Mouse (Mus musculus) heart, adult 2 months (tissue): ENCODE data around the gene Polr2f. TPM values are rescaled to one million over a fixed set of nuclear protein-coding genes. Genes with fewer than 3 reads are reported as not detected.

Source experiments
- DNase-seq, 2 experiments: peaks; one replicate each; pipeline ENCODE4 v3.0.0; 2021
- H3K27ac ChIP-seq: fragments of 200-600 bp; 2 replicates; pipeline ENCODE4 v1.8.1; 2022
- H3K27me3 ChIP-seq: fragments of 200-500 bp; 2 replicates; pipeline ENCODE4 v1.6.1; 2012; ENCODE audit warnings: mild to moderate bottlenecking, low read length, inconsistent platforms, mixed read lengths; ENCODE audit not compliant: control insufficient read depth, insufficient read depth
- H3K36me3 ChIP-seq: fragments of 200-500 bp; 2 replicates; pipeline ENCODE4 v1.6.1; 2012; ENCODE audit warnings: low read length, inconsistent platforms; ENCODE audit not compliant: control insufficient read depth, insufficient read depth
- H3K4me1 ChIP-seq: fragments of 200-500 bp; 2 replicates; pipeline ENCODE4 v1.6.1; 2011; ENCODE audit warnings: low read length; ENCODE audit not compliant: control insufficient read depth, insufficient read depth
- H3K4me3 ChIP-seq: fragments of 200-600 bp; 2 replicates; pipeline ENCODE4 v1.8.1; 2022
- H3K79me2 ChIP-seq: fragments of 200-500 bp; replicated peaks from 2 replicates; pipeline ENCODE4 v1.6.1; 2012; ENCODE audit warnings: mild to moderate bottlenecking, inconsistent platforms, low read length, moderate library complexity, mixed read lengths; ENCODE audit not compliant: control insufficient read depth, insufficient read depth
- H3K9ac ChIP-seq: fragments of 200-500 bp; 2 replicates; pipeline ENCODE4 v1.6.1; 2012; ENCODE audit warnings: low read depth, mild to moderate bottlenecking, control low read depth, inconsistent platforms, low read length, mixed read lengths
- CTCF ChIP-seq: fragments of 200-600 bp; IDR thresholded peaks from 2 replicates; pipeline ENCODE4 v1.8.1; 2022; ENCODE audit warnings: antibody characterized with exemption, mild to moderate bottlenecking, moderate library complexity
- EP300 ChIP-seq: fragments of 200-500 bp; IDR thresholded peaks from 2 replicates; pipeline ENCODE4 v1.6.1; 2011; ENCODE audit warnings: low read depth, low read length, control low read depth; ENCODE audit not compliant: insufficient read depth
- POLR2A ChIP-seq: fragments of 200-500 bp; IDR thresholded peaks from 2 replicates; pipeline ENCODE4 v1.6.1; 2011; ENCODE audit warnings: mild to moderate bottlenecking, low read depth, low read length, control low read depth; ENCODE audit not compliant: insufficient read depth
- WGBS: fragments of 180-500 bp; shearing (Covaris S2); methylation state at CpG from one replicate; pipeline ENCODE4 v1.1.7; 2018; 5-methylcytosine and 5-hydroxymethylcytosine counted together
- intact Hi-C: fragments of 180-260 bp; cut with DNase I; formaldehyde crosslinking; loops from one replicate; pipeline ENCODE4 v1.15.1; 2025
- polyA plus RNA-seq: library from polyadenylated mRNA; depleted of rRNA; stranded (reverse); fragments of >200 nt; gene quantifications from 2 replicates; pipeline ENCODE4 v1.2.3, GENCODE M21; 2012
- total RNA-seq, 2 experiments: library from RNA; stranded (reverse); gene quantifications; 2 replicates each; pipeline ENCODE4 v1.2.3; 2021

Polr2f gene
- total and polyA plus RNA-seq, 3 experiments = 50.9 to 145 (median 126) TPM

DNA sequence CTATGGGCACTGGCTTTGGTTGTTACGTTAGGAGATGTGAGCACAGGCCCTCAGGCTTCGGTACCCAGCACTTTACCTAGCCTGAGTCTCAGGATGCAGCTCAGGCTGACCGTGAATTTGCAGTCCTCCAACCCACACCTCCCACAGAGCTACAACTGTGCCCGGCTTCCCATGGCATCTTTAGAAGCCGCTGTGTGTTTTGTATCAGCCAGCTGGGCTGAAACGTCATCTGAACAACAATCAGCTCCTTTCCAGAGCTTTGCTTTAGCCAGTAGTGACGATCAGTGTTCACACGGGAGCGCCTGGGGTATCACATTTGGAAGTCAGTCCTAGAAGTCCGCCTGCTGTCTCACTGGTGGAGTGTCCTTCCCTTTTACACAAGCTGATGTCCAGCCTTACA, 37.5 kb upstream of the Polr2f start:
- no peaks in the 10 kb centered on the region for H3K27me3 ChIP-seq
- H3K4me1 ChIP-seq = peaks cover 18% of the 10 kb centered on the region
- H3K4me3 ChIP-seq = no peak overlapping the region
- no peak overlapping the region for H3K9ac ChIP-seq
- H3K79me2 ChIP-seq = no peaks in the 10 kb centered on the region
- intact Hi-C loops = no loop called here
- TF ChIP-seq EP300 (no peak), CTCF (no peak), POLR2A (no peak)
- no peak overlapping the region for H3K27ac ChIP-seq
- H3K36me3 ChIP-seq = no peaks in the 10 kb centered on the region
- 79% methylated on average over 10 of the region's 10 CpGs for WGBS
- no peak for DNase-seq

DNA sequence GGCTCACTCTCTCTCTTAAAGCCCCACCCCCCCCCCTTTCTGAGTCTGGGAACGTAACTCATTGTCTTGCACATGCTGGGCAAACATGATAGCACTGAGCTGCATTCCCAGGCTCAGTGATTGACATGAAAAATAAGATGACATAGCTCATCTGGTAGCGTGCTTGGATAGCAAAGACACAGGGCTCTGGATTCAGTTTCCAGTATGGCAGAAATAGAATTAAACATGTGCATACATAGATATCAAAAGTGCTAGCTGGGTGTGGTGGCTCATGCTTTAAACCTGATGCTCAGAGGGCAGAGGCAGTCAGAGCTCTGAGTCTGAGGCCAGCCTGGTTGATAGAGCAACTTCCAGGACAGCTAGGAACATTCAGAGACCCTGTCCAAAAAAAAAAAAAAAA, 35.0 kb upstream of the Polr2f start:
- Histone ChIP-seq H3K79me2 (peaks cover 5% of the 10 kb centered on the region; the same call in 1 of the 2 replicates), H3K4me3 (no peak overlapping the region), H3K27ac (no peak overlapping the region), H3K36me3 (no peaks in the 10 kb centered on the region), H3K27me3 (no peaks in the 10 kb centered on the region), H3K9ac (no peak overlapping the region), H3K4me1 (peaks cover 4% of the 10 kb centered on the region)
- DNase-seq = no peak
- WGBS = 73% methylated on average over 2 of the region's 2 CpGs
- TF ChIP-seq EP300 (no peak), POLR2A (no peak), CTCF (no peak)
- intact Hi-C loops = no loop called here

DNA sequence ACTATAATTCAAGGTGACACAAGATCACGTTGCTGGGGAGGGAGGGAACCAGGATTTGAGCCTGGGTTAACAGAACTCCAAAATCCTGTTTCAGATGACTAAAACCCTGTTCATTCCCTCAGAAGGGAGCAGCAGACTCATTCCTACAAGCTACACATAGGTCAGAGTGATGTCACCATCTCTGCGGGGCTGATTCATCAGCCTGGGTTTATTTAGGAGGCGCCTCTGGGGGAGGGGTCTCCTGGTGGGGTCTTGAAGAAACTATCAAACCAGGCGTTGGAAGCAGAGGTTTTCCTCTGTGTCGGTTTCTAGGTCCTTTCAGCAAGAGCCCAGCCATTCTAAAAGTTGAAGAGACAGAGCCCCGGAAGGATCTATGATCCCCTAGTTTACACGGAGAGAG, 32.8 kb upstream of the Polr2f start:
- no peaks in the 10 kb centered on the region for H3K36me3 ChIP-seq
- 43% methylated on average over 7 of the region's 7 CpGs for WGBS
- TF ChIP-seq POLR2A (no peak), EP300 (no peak), CTCF (no peak)
- no peak for DNase-seq
- intact Hi-C loops = loop anchor here (1.0 kb wide), 1 partner anchor 33 kb away; the partner anchor contains the start of gene Eif3l
- no peaks in the 10 kb centered on the region for H3K27me3 ChIP-seq
- H3K27ac ChIP-seq = peak overlapping the region; percentile 97
- H3K79me2 ChIP-seq = peaks cover 7% of the 10 kb centered on the region
- peak overlapping the region; percentile 94; the same call in 1 of the 2 replicates for H3K4me3 ChIP-seq
- peaks cover 8% of the 10 kb centered on the region for H3K4me1 ChIP-seq
- H3K9ac ChIP-seq = peak overlapping the region; percentile 100; the same call in 1 of the 2 replicates

DNA sequence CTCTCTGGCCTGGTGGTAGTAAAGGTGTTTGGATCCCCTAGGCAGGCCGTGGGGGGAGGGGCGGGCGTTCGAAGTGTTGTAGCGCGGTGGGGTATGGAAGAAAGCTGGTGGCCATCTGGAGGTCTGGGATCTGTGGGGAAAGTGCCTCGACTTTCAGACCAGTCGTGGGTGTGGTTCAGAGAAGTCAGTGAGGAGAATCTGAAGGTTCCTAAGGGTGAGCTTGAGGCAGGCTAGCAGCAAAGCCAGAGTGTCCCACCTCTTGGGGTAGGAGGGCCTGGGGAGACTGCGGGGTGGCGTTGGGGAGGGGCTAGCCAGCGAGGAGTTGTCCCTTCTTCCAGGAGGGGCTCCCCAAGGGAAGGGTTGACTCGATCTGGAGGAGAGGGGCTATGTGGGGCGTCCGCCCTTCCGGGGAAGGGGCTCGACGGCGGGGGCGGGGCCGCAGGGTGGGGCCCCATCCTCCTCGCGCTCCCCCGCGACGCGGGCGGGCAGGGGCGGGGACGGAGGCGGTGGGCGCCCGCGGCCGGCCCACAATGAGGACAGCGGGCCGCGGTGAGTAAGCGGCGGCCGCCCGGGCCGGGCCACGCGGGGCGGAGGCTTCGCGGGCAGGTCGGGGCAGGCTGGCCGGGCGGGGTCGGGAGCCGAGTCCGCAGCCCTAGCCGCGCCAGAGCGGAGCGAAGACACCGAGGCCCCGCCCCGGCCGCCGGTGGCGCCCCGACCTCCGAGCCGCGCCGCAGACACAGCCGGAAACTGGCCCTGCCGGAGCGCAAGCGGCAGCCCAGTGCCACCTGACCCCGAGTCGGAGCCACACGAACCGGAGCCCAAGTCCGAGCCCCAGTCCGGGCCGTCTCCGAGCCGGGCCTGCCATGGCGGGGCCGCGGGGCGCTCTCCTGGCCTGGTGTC, 32.1 kb upstream of the Polr2f start, which contains the start of gene Micall1:
Gene Micall1 (plus strand): TSS at position 478 of the 900 bp plus-strand sequence.
- intact Hi-C loops = loop anchor here (1.0 kb wide), 2 partner anchors 11 to 33 kb away; partner anchors contain the start of gene Eif3l
- peaks cover 8% of the 10 kb centered on the region for H3K4me1 ChIP-seq
- no peaks in the 10 kb centered on the region for H3K27me3 ChIP-seq
- DNase-seq = peak; percentile 85 to 87
- TF ChIP-seq POLR2A = peak; percentile 32; the same call in 1 of the 2 replicates
- TF ChIP-seq CTCF = no peak
- TF ChIP-seq EP300 = 0 out of 2 replicates have a peak, but pooled peaks have one; percentile 11
- no peaks in the 10 kb centered on the region for H3K36me3 ChIP-seq
- H3K4me3 ChIP-seq = peak within 1 kb of the TSS; percentile 94
- H3K27ac ChIP-seq = peak within 1 kb of the TSS; percentile 97
- peak within 1 kb of the TSS; percentile 100 for H3K9ac ChIP-seq
- peaks cover 7% of the 10 kb centered on the region for H3K79me2 ChIP-seq
- WGBS = 2% methylated on average over 80 of the region's 85 CpGs

DNA sequence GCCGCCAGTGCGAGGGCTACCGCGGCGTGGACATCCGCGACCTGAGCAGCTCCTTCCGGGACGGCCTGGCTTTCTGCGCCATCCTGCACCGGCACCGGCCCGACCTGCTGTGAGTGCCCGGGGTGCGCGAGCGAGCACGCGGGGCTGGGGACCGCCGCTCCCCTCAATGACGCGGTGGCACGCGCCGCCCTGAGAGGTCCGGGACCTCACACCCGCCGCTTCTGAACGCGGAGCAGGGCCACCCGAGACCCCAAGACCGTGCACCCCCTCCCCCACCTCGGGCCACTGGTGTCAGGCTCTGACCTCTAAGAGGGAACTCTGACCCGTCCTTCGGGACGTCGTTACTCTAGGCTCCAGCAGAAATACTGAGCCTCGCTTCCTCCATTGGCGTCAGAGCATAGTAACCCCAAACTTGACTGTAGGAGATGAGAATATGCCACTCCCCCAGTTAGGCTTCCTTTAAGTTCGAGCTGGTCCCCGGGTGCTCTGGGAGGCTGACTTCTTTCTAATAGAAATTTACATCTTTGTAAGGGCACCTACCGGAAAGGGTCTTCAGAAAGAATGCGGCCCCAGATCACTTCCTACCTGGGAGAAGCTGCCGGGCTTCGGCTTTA, 31.4 kb upstream of the Polr2f start:
- H3K79me2 ChIP-seq = peaks cover 7% of the 10 kb centered on the region
- no peak for DNase-seq
- H3K27me3 ChIP-seq = no peaks in the 10 kb centered on the region
- no peak for TF ChIP-seq EP300
- no peak for TF ChIP-seq POLR2A
- TF ChIP-seq CTCF = no peak
- H3K4me3 ChIP-seq = peak overlapping the region; percentile 94
- under 1% methylated on average over 46 of the region's 46 CpGs for WGBS
- H3K36me3 ChIP-seq = no peaks in the 10 kb centered on the region
- peaks cover 8% of the 10 kb centered on the region for H3K4me1 ChIP-seq
- peak overlapping the region; percentile 97 for H3K27ac ChIP-seq
- peak overlapping the region; percentile 100 for H3K9ac ChIP-seq
- intact Hi-C loops = loop anchor here (1.0 kb wide), 1 partner anchor 12 kb away; no protein-coding TSS in a partner anchor
